ENCODE assay signal across 8 mouse cellular contexts in the genomic region with DNA sequence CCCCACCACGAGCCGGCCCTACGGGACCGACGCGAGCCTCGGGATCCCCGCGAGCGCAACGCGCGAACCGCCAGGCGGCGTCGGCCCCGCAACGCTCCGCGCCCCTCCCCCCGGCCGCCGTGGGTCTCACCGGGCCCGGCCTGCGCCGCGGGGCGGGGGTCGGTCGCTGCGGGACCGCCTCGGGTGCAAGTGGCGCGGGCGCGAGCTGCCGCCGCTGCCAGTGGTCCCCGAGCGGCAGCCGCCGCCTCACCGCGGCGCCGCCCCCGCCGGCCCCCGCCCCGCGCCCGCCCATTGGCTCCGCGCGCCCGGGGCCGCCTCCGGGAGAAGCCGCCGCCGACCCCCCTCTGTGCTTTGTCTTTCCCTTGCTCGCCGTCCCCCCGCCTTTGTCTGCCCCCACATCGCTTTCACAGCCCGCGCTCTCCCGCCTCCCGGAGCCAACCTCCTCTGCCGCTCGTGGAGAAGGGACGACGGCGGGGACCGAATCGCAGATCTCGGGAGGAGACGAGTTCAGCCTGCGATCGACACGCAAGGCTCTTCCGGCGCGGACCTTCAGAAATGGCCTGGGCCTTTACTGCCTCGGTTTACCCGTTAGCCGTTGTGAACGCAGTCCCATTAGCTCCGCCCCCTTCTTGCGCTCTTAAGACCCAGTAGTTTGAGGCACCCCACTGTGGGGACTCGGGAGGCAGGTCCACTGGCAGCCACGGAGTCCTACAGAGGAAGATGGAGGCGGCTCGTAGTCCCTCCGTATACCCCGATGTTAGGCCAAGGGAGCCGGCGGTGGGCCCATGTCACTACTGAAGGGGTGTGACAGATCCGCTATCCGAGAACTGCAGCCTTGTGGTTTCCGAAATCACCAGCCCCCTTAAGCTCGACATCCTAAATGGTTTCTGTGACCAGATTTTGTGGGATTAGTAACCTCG. TPM values are rescaled to one million over a fixed set of nuclear protein-coding genes. Genes with fewer than 3 reads are reported as not detected.
DNase-seq lines count a peak whose midpoint lies in the region; ATAC-seq and TF ChIP-seq lines count a peak whose summit lies in the region.

No protein-coding gene starts in this region.

- peak overlapping the region; percentile 91 for H3K27ac ChIP-seq in hindbrain, embryonic 16.5 days (ENCODE audit: low read depth, low read length)
- peak overlapping the region; percentile 99 for H3K27ac ChIP-seq in left cerebral cortex, adult 2 months

- H3K4me3 ChIP-seq in hindbrain, embryonic 16.5 days (ENCODE audit: low read length) = peak overlapping the region; percentile 86
- H3K4me3 ChIP-seq in left cerebral cortex, adult 2 months = peak overlapping the region; percentile 75

- H3K4me1 ChIP-seq in hindbrain, embryonic 16.5 days (ENCODE audit: control insufficient read depth, insufficient read depth, low read depth, low read length) = peaks cover 27% of the 10 kb centered on the region

- peak overlapping the region; percentile 85 for H3K4me2 ChIP-seq in hindbrain, embryonic 16.5 days (ENCODE audit: low read length)

- H3K27me3 ChIP-seq in hindbrain, embryonic 16.5 days (replicated peaks; ENCODE audit: control insufficient read depth, insufficient read depth, low read length) = no peaks in the 10 kb centered on the region

- DNase-seq in R1 (ENCODE audit: low read depth, low spot score) = peak; percentile 75
- peak; percentile 92 to 95 for DNase-seq in cerebellum, postnatal 10 days
- DNase-seq in gastrocnemius, adult 18-20 months (ENCODE audit: low spot score) = peak; percentile 53
- peak; percentile 83 to 86 for DNase-seq in left cerebral cortex, adult 2 months (ENCODE audit: extremely low spot score in 1 of 2, low spot score in 2 of 2)
- peak; percentile 86 to 92 for DNase-seq in lung, postnatal 4 days
- DNase-seq in retina, postnatal 7 days (ENCODE audit: low read depth, low spot score) = peak; percentile 44
- DNase-seq in urinary bladder, adult 2 months (ENCODE audit: low spot score) = peak; percentile 60

- TF ChIP-seq CTCF in left cerebral cortex, adult 2 months (IDR thresholded peaks at IDR 0.05) = peak; percentile 26

- H3K36me3 ChIP-seq in hindbrain, embryonic 16.5 days (ENCODE audit: control insufficient read depth, insufficient read depth, low read length) = peaks cover 14% of the 10 kb centered on the region

- intact Hi-C loops in left cerebral cortex, adult 2 months (cut with DNase I) = loop anchor here (1.0 to 2.0 kb wide), 3 partner anchors 33 to 75 kb away; a partner anchor contains a TSS

- peak; percentile 66 for ATAC-seq in hindbrain, embryonic 16.5 days

- peak overlapping the region; percentile 98 for H3K9ac ChIP-seq in hindbrain, embryonic 16.5 days (ENCODE audit: low read depth, low read length)

- no peaks in the 10 kb centered on the region for H3K9me3 ChIP-seq in hindbrain, embryonic 16.5 days (ENCODE audit: control insufficient read depth, low read length)

- WGBS in hindbrain, embryonic 16.5 days = under 1% methylated on average over 45 of the region's 106 CpGs

RNA-seq across cellular contexts. Expression of a gene that starts 0.5 kb away (rescaled TPM):
- total RNA-seq in gastrocnemius, adult 18-20 months (2021) = not detected
- not detected in 2 replicates for polyA plus RNA-seq in hindbrain, embryonic 16.5 days (2015; fragmentation: Nextera tagmentation; extraction: Ambion mirVana)
- not detected for total RNA-seq in left cerebral cortex, adult 2 months (2021)
- polyA plus RNA-seq in urinary bladder, adult 2 months (2012; rRNA removed) = not detected in 2 replicates

RNA-seq across cellular contexts. Expression of a gene that starts 0.5 kb away (rescaled TPM):
- 1 to 10 TPM; 3.2 to 3.6 TPM for total RNA-seq in gastrocnemius, adult 18-20 months (2021)
- polyA plus RNA-seq in hindbrain, embryonic 16.5 days (2015; fragmentation: Nextera tagmentation; extraction: Ambion mirVana) = 142 and 161 TPM in 2 replicates
- 10 to 100 TPM; 78.1 to 96.5 TPM for total RNA-seq in left cerebral cortex, adult 2 months (2021)
- polyA plus RNA-seq in urinary bladder, adult 2 months (2012; rRNA removed) = 14.8 and 16.5 TPM in 2 replicates

RNA-seq across cellular contexts. Expression of a gene that starts 41.8 kb away (rescaled TPM):
- 10 to 100 TPM; 13.7 to 14.1 TPM for total RNA-seq in gastrocnemius, adult 18-20 months (2021)
- polyA plus RNA-seq in hindbrain, embryonic 16.5 days (2015; fragmentation: Nextera tagmentation; extraction: Ambion mirVana) = 28.6 and 30.1 TPM in 2 replicates
- total RNA-seq in left cerebral cortex, adult 2 months (2021) = 10 to 100 TPM; 30.9 to 31.5 TPM
- 27.1 and 29.6 TPM in 2 replicates for polyA plus RNA-seq in urinary bladder, adult 2 months (2012; rRNA removed)

RNA-seq across cellular contexts. Expression of a gene that starts 56.0 kb away (rescaled TPM):
- total RNA-seq in gastrocnemius, adult 18-20 months (2021) = 10 to 100 TPM; 74.0 to 79.0 TPM
- polyA plus RNA-seq in hindbrain, embryonic 16.5 days (2015; fragmentation: Nextera tagmentation; extraction: Ambion mirVana) = 109 and 113 TPM in 2 replicates
- total RNA-seq in left cerebral cortex, adult 2 months (2021) = 10 to 100 TPM; 83.2 to 84.8 TPM
- polyA plus RNA-seq in urinary bladder, adult 2 months (2012; rRNA removed) = 61.2 and 68.6 TPM in 2 replicates

RNA-seq across cellular contexts. Expression of a gene that starts 56.5 kb away (rescaled TPM):
- total RNA-seq in gastrocnemius, adult 18-20 months (2021) = 10 to 100 TPM; 25.8 to 26.2 TPM
- polyA plus RNA-seq in hindbrain, embryonic 16.5 days (2015; fragmentation: Nextera tagmentation; extraction: Ambion mirVana) = 77.9 and 87.4 TPM in 2 replicates
- 10 to 100 TPM; 63.4 to 68.7 TPM for total RNA-seq in left cerebral cortex, adult 2 months (2021)
- 29.2 and 34.3 TPM in 2 replicates for polyA plus RNA-seq in urinary bladder, adult 2 months (2012; rRNA removed)

Comparison
In these comparisons a context has a peak if more than half of its experiments do, and no peak if none do; other contexts are left out.
1. Peak in every context shown above with its lines: DNase-seq, ATAC-seq, H3K4me3 ChIP-seq and H3K27ac ChIP-seq.
2. RNA of a gene that starts 0.5 kb away (total RNA-seq): 78.1 to 96.5 TPM in left cerebral cortex, adult 2 months; 3.2 to 3.6 TPM in gastrocnemius, adult 18-20 months; every median in the first group is over 10 times any median in the second.